Mouse (Mus musculus): ENCODE measurements around the gene Mvb12a. TPM values are rescaled to one million over a fixed set of nuclear protein-coding genes. Genes with fewer than 3 reads are reported as not detected.

The Mvb12a gene
- polyA plus RNA-seq, 1 experiment from 2014 or later = 50.1 TPM

DNA sequence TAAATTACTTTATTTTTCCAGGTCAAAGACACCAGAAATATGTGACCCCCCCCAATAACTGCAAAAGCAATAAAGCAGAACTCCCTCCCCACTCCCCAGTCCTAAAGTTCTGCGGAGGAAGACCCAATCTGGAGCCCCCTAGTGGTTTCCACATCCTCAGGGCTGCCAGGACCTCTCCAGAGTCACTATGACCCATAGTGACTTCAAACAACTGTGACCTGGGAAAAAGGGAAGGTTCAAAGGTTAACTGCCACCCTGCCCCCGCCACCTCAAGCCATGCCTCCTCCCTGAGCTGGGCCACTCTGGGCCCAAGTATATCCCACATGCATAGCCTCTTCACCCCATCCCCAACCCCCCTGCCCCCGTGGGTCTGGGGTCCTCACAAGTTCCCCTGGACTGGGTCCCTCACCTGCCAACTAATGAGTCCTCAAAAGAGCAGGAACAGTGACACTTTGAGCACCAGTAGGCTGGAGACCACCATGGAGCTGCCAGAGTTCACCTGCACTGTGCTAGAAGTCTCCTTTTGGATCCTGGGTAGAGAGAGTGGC lies 8.4 kb upstream of the Mvb12a start:
- Histone ChIP-seq H3K9me3 (ENCODE audit: control insufficient read depth, low read length) (no peaks in the 10 kb centered on the region), H3K27ac (ENCODE audit: low read depth, low read length) (no peak overlapping the region), H3K4me3 (ENCODE audit: low read depth, low read length) (no peak overlapping the region), H3K27me3 (ENCODE audit: control insufficient read depth, insufficient read depth, low read length) (peaks cover 3% of the 10 kb centered on the region; the same call in 1 of the 2 replicates), H3K36me3 (ENCODE audit: control insufficient read depth, insufficient read depth, low read length) (no peaks in the 10 kb centered on the region), H3K4me2 (ENCODE audit: low read depth, low read length, severe bottlenecking) (no peak overlapping the region), H3K4me1 (replicated peaks; ENCODE audit: control insufficient read depth, insufficient read depth, low read length) (no peaks in the 10 kb centered on the region), H3K9ac (ENCODE audit: low read length) (no peak overlapping the region)
- DNase-seq (ENCODE audit: low spot score) (no peak), ATAC-seq (replicated peaks; ENCODE audit: low FRiP score) (no peak)
- 44% methylated on average over 3 of the region's 3 CpGs for WGBS

DNA sequence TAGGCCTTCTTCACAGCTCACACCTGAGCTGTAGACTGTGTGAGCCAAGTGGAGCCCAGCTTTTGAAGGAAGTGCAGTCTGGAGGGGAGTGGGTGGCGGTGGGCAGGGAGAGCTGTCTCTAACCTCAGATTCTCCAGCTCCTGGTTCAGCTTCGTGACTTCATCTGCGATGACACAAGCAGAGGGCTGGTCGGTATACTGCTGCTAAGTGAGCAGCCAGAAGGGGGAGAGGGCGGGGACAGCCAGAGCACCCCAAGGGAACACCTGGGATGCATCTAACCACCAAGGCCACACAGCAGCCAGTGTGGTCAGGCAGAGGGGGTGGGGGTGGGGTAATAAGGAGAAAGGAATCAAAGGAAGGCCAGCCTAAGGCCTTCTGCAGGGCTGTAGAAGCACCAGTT lies 7.1 kb upstream of the Mvb12a start:
- Histone ChIP-seq H3K4me2 (ENCODE audit: low read depth, low read length, severe bottlenecking) (no peak overlapping the region), H3K27ac (ENCODE audit: low read depth, low read length) (no peak overlapping the region), H3K9ac (ENCODE audit: low read length) (no peak overlapping the region), H3K9me3 (ENCODE audit: control insufficient read depth, low read length) (no peaks in the 10 kb centered on the region), H3K4me3 (ENCODE audit: low read depth, low read length) (no peak overlapping the region), H3K4me1 (replicated peaks; ENCODE audit: control insufficient read depth, insufficient read depth, low read length) (no peaks in the 10 kb centered on the region), H3K36me3 (ENCODE audit: control insufficient read depth, insufficient read depth, low read length) (no peaks in the 10 kb centered on the region), H3K27me3 (ENCODE audit: control insufficient read depth, insufficient read depth, low read length) (peaks cover 3% of the 10 kb centered on the region; the same call in 1 of the 2 replicates)
- no peak for ATAC-seq (replicated peaks; ENCODE audit: low FRiP score)
- 70% methylated on average over 5 of the region's 5 CpGs for WGBS
- no peak for DNase-seq (ENCODE audit: low spot score)

DNA sequence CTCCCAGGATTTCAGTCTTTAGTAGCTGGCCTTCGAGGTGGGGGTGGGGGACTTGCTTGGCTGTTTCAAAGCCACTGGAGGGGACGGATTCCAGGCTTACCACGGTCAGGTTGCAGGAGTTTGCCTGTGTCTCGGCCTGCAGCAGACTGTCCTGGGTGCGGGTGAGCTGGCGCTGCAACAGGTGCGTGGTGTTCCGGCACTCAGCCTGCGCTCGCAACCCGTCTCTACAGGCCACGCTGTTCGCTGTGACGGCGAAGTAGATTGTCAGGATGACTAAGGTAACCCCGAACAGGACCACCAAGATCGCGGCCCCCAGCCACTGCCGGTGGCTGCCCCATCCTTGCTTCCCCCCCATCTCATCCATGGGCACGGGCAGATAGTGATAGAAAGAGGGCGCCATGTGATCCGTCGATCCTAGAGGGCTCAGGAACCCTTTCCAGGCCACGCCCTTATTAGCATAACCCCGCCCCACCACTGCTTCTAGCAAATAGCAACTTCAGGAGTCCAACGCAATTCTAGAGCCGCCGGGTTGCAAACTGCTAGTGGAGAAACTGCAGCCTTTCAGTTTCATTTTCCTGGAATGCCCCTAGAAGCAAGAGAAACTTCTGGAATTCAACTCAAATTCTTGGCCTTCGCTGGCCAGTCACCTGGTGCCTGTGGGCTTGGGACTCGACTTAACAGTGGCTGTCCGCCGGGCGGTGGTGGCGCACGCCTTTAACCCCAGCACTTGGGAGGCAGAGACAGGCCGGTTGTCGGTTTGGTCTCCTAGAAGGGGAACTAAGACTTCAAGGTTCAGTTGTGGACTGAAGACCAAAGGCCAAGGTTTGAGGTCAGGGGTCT lies 5.5 kb upstream of the Mvb12a start, which contains the start of gene Bst2:
Gene Bst2 (minus strand): TSS at position 429 of the 840 bp plus-strand sequence.
- Histone ChIP-seq H3K36me3 (ENCODE audit: control insufficient read depth, insufficient read depth, low read length) (no peaks in the 10 kb centered on the region), H3K4me1 (replicated peaks; ENCODE audit: control insufficient read depth, insufficient read depth, low read length) (no peaks in the 10 kb centered on the region), H3K9ac (ENCODE audit: low read length) (no peak within 1 kb of the TSS), H3K27ac (ENCODE audit: low read depth, low read length) (no peak within 1 kb of the TSS), H3K27me3 (ENCODE audit: control insufficient read depth, insufficient read depth, low read length) (peaks cover 3% of the 10 kb centered on the region; the same call in 1 of the 2 replicates), H3K4me3 (ENCODE audit: low read depth, low read length) (peak within 1 kb of the TSS; percentile 24), H3K9me3 (ENCODE audit: control insufficient read depth, low read length) (no peaks in the 10 kb centered on the region), H3K4me2 (ENCODE audit: low read depth, low read length, severe bottlenecking) (peak within 1 kb of the TSS; percentile 44)
- WGBS = 3% methylated on average over 37 of the region's 37 CpGs
- ATAC-seq (replicated peaks; ENCODE audit: low FRiP score) (0 out of 2 replicates have a peak, but pooled peaks have one; percentile 39), DNase-seq (ENCODE audit: low spot score) (peak; percentile 82)

DNA sequence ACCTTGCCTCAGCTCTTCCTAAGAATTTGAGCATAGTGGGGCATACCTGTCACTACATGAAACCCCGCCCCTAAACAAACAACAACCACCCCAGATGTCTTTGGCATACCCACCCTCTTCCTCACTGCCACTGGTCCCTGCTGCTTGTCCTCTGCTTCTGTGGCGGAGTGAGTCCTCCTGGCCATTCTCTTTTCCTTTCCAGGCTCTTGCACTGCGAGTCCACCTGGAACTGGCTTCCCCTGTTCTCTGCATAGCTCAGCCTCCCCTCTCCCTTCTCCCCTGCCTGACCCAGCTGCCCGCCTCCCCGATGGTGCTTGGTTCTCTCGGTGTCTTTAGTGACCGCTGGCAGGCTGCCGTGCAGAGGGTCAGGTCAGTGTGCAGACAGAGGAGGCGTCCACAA lies 1.0 kb downstream of the Mvb12a start:
- no peaks in the 10 kb centered on the region for H3K9me3 ChIP-seq (ENCODE audit: control insufficient read depth, low read length)
- peak overlapping the region; percentile 80; the same call in 1 of the 2 replicates for H3K4me3 ChIP-seq (ENCODE audit: low read depth, low read length)
- DNase-seq (ENCODE audit: low spot score) (no peak), ATAC-seq (replicated peaks; ENCODE audit: low FRiP score) (no peak)
- WGBS = 84% methylated on average over 9 of the region's 9 CpGs
- peaks cover 2% of the 10 kb centered on the region; the same call in 1 of the 2 replicates for H3K36me3 ChIP-seq (ENCODE audit: control insufficient read depth, insufficient read depth, low read length)
- H3K27ac ChIP-seq (ENCODE audit: low read depth, low read length) = no peak overlapping the region
- peak overlapping the region; percentile 77; the same call in 1 of the 2 replicates for H3K9ac ChIP-seq (ENCODE audit: low read length)
- H3K27me3 ChIP-seq (ENCODE audit: control insufficient read depth, insufficient read depth, low read length) = no peaks in the 10 kb centered on the region
- peaks cover 2% of the 10 kb centered on the region; the same call in 1 of the 2 replicates for H3K4me1 ChIP-seq (replicated peaks; ENCODE audit: control insufficient read depth, insufficient read depth, low read length)
- H3K4me2 ChIP-seq (ENCODE audit: low read depth, low read length, severe bottlenecking) = peak overlapping the region; percentile 89

DNA sequence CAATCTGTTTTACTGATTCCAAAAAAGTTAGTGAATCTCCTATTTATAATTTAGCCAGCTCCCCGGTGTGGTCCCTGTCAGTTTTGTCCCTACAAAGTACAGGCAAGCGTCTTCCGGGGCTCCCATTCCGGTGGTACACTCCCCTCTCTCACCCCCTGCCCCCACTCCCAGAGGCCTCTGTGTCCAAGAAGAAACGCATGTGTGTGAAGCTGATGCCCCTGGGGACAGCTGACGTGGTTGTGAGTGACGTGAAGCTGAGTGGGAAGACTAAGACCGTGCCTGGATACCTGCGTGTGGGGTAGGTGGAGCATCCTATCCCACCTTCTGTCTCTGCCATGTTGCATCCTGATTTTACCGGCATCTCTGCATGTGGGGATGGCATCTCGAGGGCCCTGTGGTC lies 2.3 kb downstream of the Mvb12a start:
- DNase-seq (ENCODE audit: low spot score) = no peak
- H3K4me2 ChIP-seq (ENCODE audit: low read depth, low read length, severe bottlenecking) = no peak overlapping the region
- H3K4me1 ChIP-seq (replicated peaks; ENCODE audit: control insufficient read depth, insufficient read depth, low read length) = peaks cover 2% of the 10 kb centered on the region; the same call in 1 of the 2 replicates
- no peak overlapping the region for H3K4me3 ChIP-seq (ENCODE audit: low read depth, low read length)
- H3K36me3 ChIP-seq (ENCODE audit: control insufficient read depth, insufficient read depth, low read length) = peaks cover 2% of the 10 kb centered on the region; the same call in 1 of the 2 replicates
- WGBS = 93% methylated on average over 11 of the region's 11 CpGs
- H3K27me3 ChIP-seq (ENCODE audit: control insufficient read depth, insufficient read depth, low read length) = no peaks in the 10 kb centered on the region
- no peak overlapping the region for H3K27ac ChIP-seq (ENCODE audit: low read depth, low read length)
- no peaks in the 10 kb centered on the region for H3K9me3 ChIP-seq (ENCODE audit: control insufficient read depth, low read length)
- H3K9ac ChIP-seq (ENCODE audit: low read length) = no peak overlapping the region
- ATAC-seq (replicated peaks; ENCODE audit: low FRiP score) = no peak

DNA sequence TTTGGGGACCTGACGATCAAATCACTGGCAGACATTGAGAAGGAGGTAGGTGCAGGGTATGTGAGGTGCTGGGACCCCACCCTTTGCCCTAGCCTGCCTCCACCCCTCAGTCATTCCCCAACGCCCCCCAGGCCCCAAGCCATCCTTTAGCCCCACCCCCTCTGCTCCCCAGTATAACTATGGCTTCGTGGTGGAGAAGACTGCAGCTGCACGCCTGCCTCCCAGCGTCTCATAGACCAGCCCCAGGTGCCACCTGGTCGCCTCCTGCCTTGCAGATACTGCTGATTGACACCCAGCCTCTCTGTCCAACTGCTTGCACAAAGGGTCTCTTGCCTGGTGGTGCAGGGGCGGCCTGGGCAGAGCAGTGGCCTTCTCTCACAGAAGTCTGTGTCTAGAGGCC lies 4.9 kb downstream of the Mvb12a start:
- Histone ChIP-seq H3K4me1 (replicated peaks; ENCODE audit: control insufficient read depth, insufficient read depth, low read length) (peaks cover 2% of the 10 kb centered on the region; the same call in 1 of the 2 replicates), H3K27me3 (ENCODE audit: control insufficient read depth, insufficient read depth, low read length) (no peaks in the 10 kb centered on the region), H3K36me3 (ENCODE audit: control insufficient read depth, insufficient read depth, low read length) (peaks cover 2% of the 10 kb centered on the region; the same call in 1 of the 2 replicates), H3K4me3 (ENCODE audit: low read depth, low read length) (no peak overlapping the region), H3K4me2 (ENCODE audit: low read depth, low read length, severe bottlenecking) (no peak overlapping the region), H3K9ac (ENCODE audit: low read length) (no peak overlapping the region), H3K27ac (ENCODE audit: low read depth, low read length) (no peak overlapping the region), H3K9me3 (ENCODE audit: control insufficient read depth, low read length) (no peaks in the 10 kb centered on the region)
- no peak for DNase-seq (ENCODE audit: low spot score)
- no peak for ATAC-seq (replicated peaks; ENCODE audit: low FRiP score)
- WGBS = 93% methylated on average over 7 of the region's 7 CpGs

DNA sequence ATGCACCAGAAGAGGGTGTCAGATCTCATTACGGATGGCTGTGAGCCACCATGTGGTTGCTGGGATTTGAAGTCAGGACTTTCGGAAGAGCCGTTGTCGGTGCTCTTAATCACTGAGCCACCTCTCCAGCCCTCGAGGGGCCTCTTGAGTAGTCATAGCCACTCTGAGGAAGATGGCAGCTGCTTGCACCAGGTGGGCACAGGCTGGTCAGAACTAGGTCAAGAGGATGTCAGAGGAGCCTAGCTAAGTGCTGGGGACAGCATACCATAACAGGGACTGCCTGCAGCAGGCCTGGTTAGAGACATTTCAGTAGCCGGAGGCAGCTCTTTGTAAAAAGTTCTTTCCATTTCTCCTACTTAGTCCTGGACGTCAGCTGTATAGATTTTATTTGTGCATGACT lies 8.0 kb downstream of the Mvb12a start:
- Histone ChIP-seq H3K27ac (ENCODE audit: low read depth, low read length) (no peak overlapping the region), H3K9me3 (ENCODE audit: control insufficient read depth, low read length) (no peaks in the 10 kb centered on the region), H3K36me3 (ENCODE audit: control insufficient read depth, insufficient read depth, low read length) (no peaks in the 10 kb centered on the region; the same call in 1 of the 2 replicates), H3K4me3 (ENCODE audit: low read depth, low read length) (no peak overlapping the region), H3K9ac (ENCODE audit: low read length) (no peak overlapping the region), H3K27me3 (ENCODE audit: control insufficient read depth, insufficient read depth, low read length) (no peaks in the 10 kb centered on the region), H3K4me2 (ENCODE audit: low read depth, low read length, severe bottlenecking) (no peak overlapping the region), H3K4me1 (replicated peaks; ENCODE audit: control insufficient read depth, insufficient read depth, low read length) (no peaks in the 10 kb centered on the region)
- WGBS = 79% methylated on average over 7 of the region's 7 CpGs
- no peak for DNase-seq (ENCODE audit: low spot score)
- no peak for ATAC-seq (replicated peaks; ENCODE audit: low FRiP score)

DNA sequence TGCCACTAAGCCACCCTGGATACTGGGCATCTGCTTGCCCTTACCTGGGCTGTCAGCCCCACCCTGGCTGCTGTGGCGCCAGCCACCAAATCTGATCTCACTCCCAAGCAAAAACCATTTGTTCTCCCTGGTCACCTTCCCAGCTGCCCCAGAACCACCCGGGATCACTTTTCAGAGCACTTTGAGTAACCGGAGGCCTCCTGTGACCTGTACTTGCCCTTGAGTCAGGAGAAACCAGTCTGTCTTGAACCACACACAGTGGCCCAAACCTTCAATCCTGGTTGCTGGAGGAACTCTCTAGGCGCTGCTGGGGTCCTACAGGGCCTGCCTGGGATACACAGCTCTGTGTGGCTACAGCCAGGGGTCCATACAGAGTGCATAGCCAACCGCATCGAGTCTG lies 10.0 kb downstream of the Mvb12a start:
- Histone ChIP-seq H3K27ac (ENCODE audit: low read depth, low read length) (no peak overlapping the region), H3K4me1 (replicated peaks; ENCODE audit: control insufficient read depth, insufficient read depth, low read length) (no peaks in the 10 kb centered on the region), H3K36me3 (ENCODE audit: control insufficient read depth, insufficient read depth, low read length) (no peaks in the 10 kb centered on the region; the same call in 1 of the 2 replicates), H3K4me3 (ENCODE audit: low read depth, low read length) (no peak overlapping the region), H3K4me2 (ENCODE audit: low read depth, low read length, severe bottlenecking) (no peak overlapping the region), H3K27me3 (ENCODE audit: control insufficient read depth, insufficient read depth, low read length) (peaks cover 12% of the 10 kb centered on the region), H3K9ac (ENCODE audit: low read length) (no peak overlapping the region), H3K9me3 (ENCODE audit: control insufficient read depth, low read length) (no peaks in the 10 kb centered on the region)
- WGBS = 79% methylated on average over 6 of the region's 6 CpGs
- no peak for ATAC-seq (replicated peaks; ENCODE audit: low FRiP score)
- no peak for DNase-seq (ENCODE audit: low spot score)
